In genomic region chr19:30248822-30249221, GRCm38 (mm10) we compare ENCODE assay signal across 10 mouse cellular contexts. TPM values are rescaled to one million over a fixed set of nuclear protein-coding genes. Genes with fewer than 3 reads are reported as not detected.
DNase-seq lines count a peak whose midpoint lies in the region; ATAC-seq lines count a peak whose summit lies in the region.
"Had no signal": no experiment of that assay in that cellular context is flagged by ENCODE, and none has a peak within 500 bp of the region (broad histone marks: within the 10 kb centered on the region; RNA-seq: fewer than 3 reads in every experiment).

No protein-coding gene starts in this region.

- no peaks in the 10 kb centered on the region for H3K9me3 ChIP-seq in limb, embryonic 11.5 days (ENCODE audit: control insufficient read depth, low read length)
- H3K9me3 ChIP-seq: limb, embryonic 12.5 days had no signal

- WGBS in limb, embryonic 11.5 days, result 7% methylated on average over 8 of the region's 8 CpGs

- no peak for ATAC-seq in limb, embryonic 11.5 days (ENCODE audit: insufficient number of reproducible peaks, low FRiP score, low TSS enrichment, low read depth)
- no peak for ATAC-seq in erythroid progenitor cell, adult 5-6 weeks (replicated peaks; ENCODE audit: low FRiP score, poor library complexity, severe bottlenecking)

- H3K27me3 ChIP-seq in limb, embryonic 11.5 days (ENCODE audit: control insufficient read depth, insufficient read depth, low read length), result no peaks in the 10 kb centered on the region

- H3K4me3 ChIP-seq in limb, embryonic 11.5 days (ENCODE audit: low read depth, low read length), result no peak overlapping the region
- H3K4me3 ChIP-seq: limb, embryonic 12.5 days had no signal

- H3K9ac ChIP-seq in limb, embryonic 11.5 days (ENCODE audit: low read length), result no peak overlapping the region
- H3K9ac ChIP-seq: limb, embryonic 12.5 days had no signal

- no peaks in the 10 kb centered on the region for H3K36me3 ChIP-seq in limb, embryonic 11.5 days (ENCODE audit: control insufficient read depth, insufficient read depth, low read length)
- H3K36me3 ChIP-seq: limb, embryonic 12.5 days had no signal

- no peak overlapping the region for H3K4me2 ChIP-seq in limb, embryonic 11.5 days (ENCODE audit: low read depth, severe bottlenecking)
- H3K4me2 ChIP-seq: limb, embryonic 12.5 days had no signal

- H3K4me1 ChIP-seq in limb, embryonic 11.5 days (ENCODE audit: control insufficient read depth, insufficient read depth, low read length), result no peaks in the 10 kb centered on the region
- H3K4me1 ChIP-seq: limb, embryonic 12.5 days had no signal

- no peak overlapping the region for H3K27ac ChIP-seq in limb, embryonic 11.5 days (replicated peaks; ENCODE audit: low read depth, low read length)
- H3K27ac ChIP-seq: limb, embryonic 12.5 days had no signal

- peak; percentile 10 to 26 for DNase-seq in urinary bladder, adult 18-20 months (ENCODE audit: low spot score in 2 of 2)
- DNase-seq in urinary bladder, adult 2 months (ENCODE audit: low spot score), result no peak
- DNase-seq in adrenal gland, postnatal 14 days, result peak; percentile 67
- DNase-seq in embryo, embryonic 11.5 days (ENCODE audit: low read depth, low spot score), result peak; percentile 58
- peak; percentile 54 for DNase-seq in induced T-regulatory cell, adult 2 months (ENCODE audit: low read depth)
- DNase-seq in limb, embryonic 11.5 days (ENCODE audit: low spot score), result peak; percentile 88
- DNase-seq in retina, embryonic 14.5 days (ENCODE audit: low spot score), result peak; percentile 88

RNA-seq across cellular contexts. Expression of gene Mbl2, which starts 16.1 kb away (rescaled TPM):
- 0.06 TPM in 1 of 2 replicates, not detected in the other for polyA plus RNA-seq in urinary bladder, adult 2 months (2012; rRNA removed)
- total RNA-seq in adrenal gland, postnatal 14 days (2021), result 1.5 and 45.8 TPM in 2 replicates
- not detected in 2 replicates for polyA plus RNA-seq in limb, embryonic 11.5 days (2014; fragmentation: Nextera tagmentation; extraction: Ambion mirVana)
- total RNA-seq in erythroid progenitor cell, adult 5-6 weeks (2015; ENCODE audit: low replicate concordance), result not detected in 2 replicates
- not detected in 2 replicates for total RNA-seq in erythroid progenitor cell, adult 5-6 weeks (2017; ENCODE audit: low replicate concordance)
- polyA plus RNA-seq: limb, embryonic 12.5 days; stomach, embryonic 16.5 days had no signal
